Mouse (Mus musculus) kidney, adult 10 weeks (tissue): ENCODE results near the gene Hspa12a. TPM values are rescaled to one million over a fixed set of nuclear protein-coding genes. Genes with fewer than 3 reads are reported as not detected.

ENCODE experiments used
- polyA plus RNA-seq: library from polyadenylated mRNA; stranded (reverse); fragments of 350-450 nt; fragmentation: Illumina TruSeq; extraction: RNeasy Lipid Tissue Mini Kit (QIAGEN cat#74804); gene quantifications from one replicate; pipeline ENCODE4 v1.2.3, GENCODE M21; 2014; ENCODE audit warnings: low read depth, low replicate concordance

The Hspa12a gene
- polyA plus RNA-seq, result 22.7 TPM

GRCm38 (mm10) chr19:58942841-58943828 is at the start of gene Hspa12a, which contains the start of gene Eno4:
TSS of gene Hspa12a (minus strand) at chr19:58943654.
TSS of gene Eno4 (plus strand) at chr19:58943425.

GRCm38 (mm10) chr19:58794284-58794683 is 149.2 kb downstream of the Hspa12a start, which contains the start of gene 1700019N19Rik:
TSS of gene 1700019N19Rik (minus strand) at chr19:58794461.

GRCm38 (mm10) chr19:58759423-58759822 is 184.0 kb downstream of the Hspa12a start, which contains the start of gene Pnliprp2:
TSS of gene Pnliprp2 (plus strand) at chr19:58759719.

Other genes starting within 250 kb of the Hspa12a start
- not detected for gene Pnliprp1, start 214.8 kb downstream of the Hspa12a start, polyA plus RNA-seq
- gene Pnliprp2, start 183.9 kb downstream of the Hspa12a start, polyA plus RNA-seq, result not detected
- not detected for gene 1700019N19Rik, start 149.2 kb downstream of the Hspa12a start, polyA plus RNA-seq
- gene Eno4, start 229 bp downstream of the Hspa12a start, polyA plus RNA-seq, result not detected
- gene Shtn1, start 132.4 kb upstream of the Hspa12a start, polyA plus RNA-seq, result 19.8 TPM
- gene Vax1, start 226.4 kb upstream of the Hspa12a start, polyA plus RNA-seq, result not detected